Mouse (Mus musculus) bone marrow, adult 2 months (tissue): ENCODE data around the gene Sipa1l1. TPM values are rescaled to one million over a fixed set of nuclear protein-coding genes. Genes with fewer than 3 reads are reported as not detected.

Experiments
- H3K27ac ChIP-seq: fragments of 200-500 bp; 2 replicates; pipeline ENCODE4 v1.5.1; 2012; ENCODE audit warnings: low read depth, mild to moderate bottlenecking, control low read depth, inconsistent platforms, low read length; ENCODE audit not compliant: control insufficient read depth, poor library complexity, insufficient read depth
- H3K4me1 ChIP-seq: fragments of 200-500 bp; 2 replicates; pipeline ENCODE4 v1.6.1; 2011; ENCODE audit warnings: low read length; ENCODE audit not compliant: control insufficient read depth, insufficient read depth
- H3K4me3 ChIP-seq: fragments of 200-500 bp; replicated peaks from 2 replicates; pipeline ENCODE3; 2011; ENCODE audit warnings: mild to moderate bottlenecking, low read depth, low read length, control low read depth; ENCODE audit not compliant: control insufficient read depth
- CTCF ChIP-seq: fragments of 200-500 bp; IDR thresholded peaks from 2 replicates; pipeline ENCODE4 v1.5.1; 2011; ENCODE audit warnings: low read length, control low read depth; ENCODE audit not compliant: control insufficient read depth, insufficient read depth
- POLR2A ChIP-seq: fragments of 200-500 bp; IDR thresholded peaks from 2 replicates; pipeline ENCODE4 v1.6.1; 2011; ENCODE audit warnings: low read depth, mild to moderate bottlenecking, control low read depth, low read length, borderline replicate concordance; ENCODE audit not compliant: control insufficient read depth
- WGBS: fragments of 180-500 bp; shearing (Covaris S2); methylation state at CpG from one replicate; pipeline ENCODE4 v1.1.7; 2018; 5-methylcytosine and 5-hydroxymethylcytosine counted together
- polyA plus RNA-seq: library from polyadenylated mRNA; stranded (reverse); fragments of >200 nt; gene quantifications from 2 replicates; pipeline ENCODE4 v1.2.4, GENCODE M21; 2011; ENCODE audit warnings: low replicate concordance; ENCODE audit not compliant: missing spikeins, insufficient read depth, insufficient read length

Gene Sipa1l1
- polyA plus RNA-seq, 1 experiment, result 13.5 TPM

DNA sequence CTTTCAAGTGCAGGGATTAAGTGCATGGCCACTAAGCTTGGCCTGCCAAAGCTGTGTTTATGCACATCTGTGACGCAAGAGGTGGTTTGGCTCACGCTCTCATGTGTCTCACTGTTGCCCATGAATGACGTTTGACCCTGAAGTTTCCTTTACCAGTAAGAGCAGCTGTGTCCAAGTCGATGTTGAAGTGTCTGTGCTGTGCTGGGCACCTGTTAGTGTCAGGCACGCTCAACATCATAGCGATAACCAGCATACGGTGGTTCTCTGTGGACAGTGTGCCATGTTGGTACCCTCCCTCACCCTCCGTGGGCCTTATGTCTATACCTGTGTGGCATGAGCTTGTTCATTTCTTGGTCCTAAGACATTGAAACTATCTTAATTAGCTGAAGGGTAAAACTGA lies 249.9 kb downstream of the Sipa1l1 start:
- Histone ChIP-seq H3K4me3 (no peak overlapping the region), H3K27ac (no peak overlapping the region), H3K4me1 (no peaks in the 10 kb centered on the region)
- 84% methylated on average over 8 of the region's 8 CpGs for WGBS
- no peak for TF ChIP-seq CTCF
- no peak for TF ChIP-seq POLR2A

DNA sequence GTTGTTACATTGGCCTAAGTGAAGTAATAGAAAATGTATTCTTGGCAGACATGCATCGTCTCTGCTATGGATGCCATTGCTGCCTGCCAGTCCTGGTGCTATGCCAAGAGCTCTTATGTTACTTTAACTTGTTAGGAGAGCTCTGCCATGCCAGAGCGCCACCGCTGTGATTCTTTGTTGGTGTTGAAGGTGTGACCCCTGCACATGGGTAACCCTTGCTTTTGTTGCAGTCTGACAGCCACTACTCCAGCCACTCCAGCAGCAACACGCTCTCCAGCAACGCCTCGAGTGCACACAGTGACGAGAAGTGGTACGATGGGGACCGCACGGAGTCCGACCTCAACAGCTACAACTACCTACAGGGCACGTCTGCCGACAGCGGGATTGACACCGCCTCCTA lies 255.7 kb downstream of the Sipa1l1 start:
- TF ChIP-seq CTCF, result no peak
- no peak for TF ChIP-seq POLR2A
- WGBS, result 96% methylated on average over 15 of the region's 15 CpGs
- no peak overlapping the region for H3K4me3 ChIP-seq
- H3K27ac ChIP-seq, result no peak overlapping the region
- no peaks in the 10 kb centered on the region for H3K4me1 ChIP-seq

DNA sequence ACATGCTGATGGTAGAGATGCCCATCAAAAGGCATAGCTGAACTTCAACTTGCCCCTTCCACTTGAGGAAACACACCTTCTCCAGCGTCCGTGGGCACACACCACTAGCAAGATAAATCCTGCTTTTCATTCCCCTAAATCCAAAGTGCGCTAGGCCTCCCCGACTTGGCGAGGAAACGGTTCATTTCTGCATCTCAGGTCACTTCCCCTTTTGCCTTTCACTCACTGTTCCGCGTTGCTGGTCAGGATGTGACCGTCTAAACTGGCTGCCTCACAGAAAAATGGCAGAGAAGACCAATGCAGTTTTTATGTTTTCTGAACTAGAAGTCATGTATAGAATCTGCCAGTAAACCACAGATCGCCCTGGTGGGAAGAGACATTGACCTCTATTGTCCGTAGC lies 256.7 kb downstream of the Sipa1l1 start:
- WGBS, result 63% methylated on average over 11 of the region's 11 CpGs
- H3K4me1 ChIP-seq, result no peaks in the 10 kb centered on the region
- no peak for TF ChIP-seq CTCF
- no peak for TF ChIP-seq POLR2A
- no peak overlapping the region for H3K4me3 ChIP-seq
- H3K27ac ChIP-seq, result no peak overlapping the region

- Histone ChIP-seq H3K4me1 (no peaks in the 10 kb centered on the region), H3K4me3 (no peak overlapping the region), H3K27ac (no peak overlapping the region)
- TF ChIP-seq POLR2A (no peak), CTCF (no peak)
- WGBS, result 89% methylated on average over 2 of the region's 2 CpGs
These were observed 258.3 kb downstream of the Sipa1l1 start for GRCm38 (mm10) chr12:82427416-82427815.

DNA sequence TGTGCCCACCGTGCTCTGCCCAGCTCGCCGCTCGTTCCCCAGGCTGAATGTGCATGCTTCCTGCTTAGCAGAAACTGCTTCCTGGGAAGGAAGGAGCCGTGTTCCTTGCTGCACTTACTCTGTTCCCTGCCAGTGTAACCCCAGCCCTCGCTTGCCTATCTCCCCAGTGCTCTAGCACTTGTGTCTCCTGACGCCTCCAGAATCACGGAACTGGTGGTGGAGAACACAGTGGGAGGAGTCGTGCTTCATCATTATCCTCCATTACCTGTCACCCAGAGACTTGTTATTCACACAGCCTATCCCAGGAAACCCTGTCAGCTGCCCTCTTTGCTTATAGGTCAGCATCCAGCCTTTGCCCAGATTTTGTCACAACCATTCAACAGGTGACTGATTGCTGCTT lies 259.3 kb downstream of the Sipa1l1 start:
- Histone ChIP-seq H3K4me3 (no peak overlapping the region), H3K27ac (no peak overlapping the region), H3K4me1 (no peaks in the 10 kb centered on the region)
- TF ChIP-seq CTCF (no peak), POLR2A (no peak)
- WGBS, result 91% methylated on average over 9 of the region's 9 CpGs

DNA sequence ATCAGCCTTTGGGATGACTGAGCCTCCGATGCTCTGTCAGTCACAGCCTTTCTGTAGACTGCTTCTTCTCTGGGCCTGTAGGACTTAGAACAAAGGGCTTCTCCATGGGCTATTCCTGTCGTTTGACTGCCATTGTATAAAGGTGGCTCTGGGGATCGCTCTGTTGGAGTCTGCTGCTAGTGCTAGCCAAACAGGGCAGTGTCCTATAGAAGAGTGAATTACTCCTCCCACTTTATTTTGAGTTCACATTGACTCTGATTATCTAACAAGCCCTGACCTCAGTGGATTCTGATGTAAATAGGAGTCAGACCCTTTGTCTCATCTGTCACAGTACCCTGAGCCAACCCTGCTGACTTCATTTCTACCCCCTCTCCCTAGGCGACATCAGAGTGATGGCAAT lies 264.2 kb downstream of the Sipa1l1 start:
- TF ChIP-seq CTCF (no peak), POLR2A (no peak)
- H3K27ac ChIP-seq, result no peak overlapping the region
- 85% methylated on average over 4 of the region's 4 CpGs for WGBS
- no peaks in the 10 kb centered on the region for H3K4me1 ChIP-seq
- no peak overlapping the region for H3K4me3 ChIP-seq

GRCm38 (mm10) chr12:82434591-82434990 lies 265.5 kb downstream of the Sipa1l1 start:
- Histone ChIP-seq H3K4me1 (no peaks in the 10 kb centered on the region), H3K4me3 (no peak overlapping the region), H3K27ac (no peak overlapping the region)
- WGBS, result 89% methylated on average over 9 of the region's 9 CpGs
- no peak for TF ChIP-seq POLR2A
- no peak for TF ChIP-seq CTCF

- Histone ChIP-seq H3K27ac (no peak overlapping the region), H3K4me1 (no peaks in the 10 kb centered on the region), H3K4me3 (no peak overlapping the region)
- 81% methylated on average over 3 of the region's 3 CpGs for WGBS
- no peak for TF ChIP-seq CTCF
- no peak for TF ChIP-seq POLR2A
These were observed 272.4 kb downstream of the Sipa1l1 start for GRCm38 (mm10) chr12:82441479-82441878.

- peaks cover 3% of the 10 kb centered on the region for H3K4me1 ChIP-seq
- 71% methylated on average over 8 of the region's 8 CpGs for WGBS
- H3K4me3 ChIP-seq, result no peak overlapping the region
- H3K27ac ChIP-seq, result no peak overlapping the region
- no peak for TF ChIP-seq CTCF
- no peak for TF ChIP-seq POLR2A
These were observed 277.5 kb downstream of the Sipa1l1 start for GRCm38 (mm10) chr12:82446609-82447024.
